Mouse (Mus musculus): Measurements from ENCODE around the gene Mrgprf.

DNA sequence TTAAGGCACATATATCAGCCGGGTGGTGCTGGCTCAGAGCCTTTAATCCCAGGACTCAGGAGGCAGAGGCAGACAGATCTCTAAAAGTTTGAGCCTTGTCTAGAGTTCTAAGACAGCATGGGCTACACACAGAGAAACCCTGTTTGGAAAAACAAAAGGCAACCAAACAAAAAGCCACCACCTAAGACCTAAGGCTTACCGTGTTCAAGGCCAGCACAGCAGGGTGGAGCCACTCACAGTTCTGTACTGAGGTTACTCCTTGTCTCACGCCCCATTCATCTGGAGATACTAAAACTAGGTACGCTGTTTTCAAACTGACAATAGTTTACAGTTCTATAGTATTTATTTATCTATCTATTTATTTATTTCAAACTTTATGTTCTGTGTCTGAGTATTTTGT lies 15.2 kb upstream of the Mrgprf start:
- TF ChIP-seq CTCF (IDR thresholded peaks at IDR 0.05; ENCODE audit: low read depth, low read length), result no peak
- TF ChIP-seq POLR2A (IDR thresholded peaks at IDR 0.05; ENCODE audit: insufficient read depth, low read length), result no peak

Data from ES-Bruce4 (cell line).